Mouse (Mus musculus) liver, embryonic 11.5 days (tissue): ENCODE measurements at regions not wholly inside any gene's neighbourhood (a gene's known extent, or its start where the extent isn't known, plus 50 kb on each side); places are given as distances from the start of the nearest gene placed in this dataset.

ENCODE experiments used
- ATAC-seq: fragments of 200-750 bp; cut with Nextera tagmentation; replicated peaks from 2 replicates; pipeline ENCODE4 v1.8.0; 2017; ENCODE audit warnings: moderate number of reproducible peaks, mild to moderate bottlenecking, moderate TSS enrichment, moderate library complexity; ENCODE audit not compliant: low FRiP score
- DNase-seq: peaks from one replicate; pipeline ENCODE4 v3.0.0-alpha.2; 2017; ENCODE audit warnings: low spot score
- H3K27ac ChIP-seq: fragments of 300-500 bp; sonication (generic); 2 replicates; pipeline ENCODE4 v1.5.1; 2014; ENCODE audit warnings: mild to moderate bottlenecking, low read depth, low read length, control low read depth
- H3K27me3 ChIP-seq: fragments of 300-500 bp; sonication (generic); replicated peaks from 2 replicates; pipeline ENCODE4 v1.6.1; 2014; ENCODE audit warnings: low read length, mixed read lengths; ENCODE audit not compliant: control insufficient read depth, insufficient read depth
- H3K36me3 ChIP-seq: fragments of 300-500 bp; sonication (generic); 2 replicates; pipeline ENCODE4 v1.6.1; 2014; ENCODE audit warnings: mild to moderate bottlenecking, low read length, moderate library complexity, mixed read lengths; ENCODE audit not compliant: control insufficient read depth, insufficient read depth
- H3K4me1 ChIP-seq: fragments of 300-500 bp; sonication (generic); replicated peaks from 2 replicates; pipeline ENCODE4 v1.6.1; 2014; ENCODE audit warnings: low read length, mixed read lengths; ENCODE audit not compliant: control insufficient read depth, insufficient read depth
- H3K4me2 ChIP-seq: fragments of 300-500 bp; sonication (generic); 2 replicates; pipeline ENCODE4 v1.6.1; 2014; ENCODE audit warnings: mild to moderate bottlenecking, control low read depth, moderate library complexity
- H3K4me3 ChIP-seq: fragments of 300-500 bp; sonication (generic); 2 replicates; pipeline ENCODE4 v1.5.1; 2014; ENCODE audit warnings: low read depth, low read length, control low read depth
- H3K9ac ChIP-seq: fragments of 300-500 bp; sonication (generic); 2 replicates; pipeline ENCODE4 v1.6.1; 2014; ENCODE audit warnings: low read depth, low read length, control low read depth
- H3K9me3 ChIP-seq: fragments of 300-500 bp; sonication (generic); 2 replicates; pipeline ENCODE4 v1.6.1; 2016; ENCODE audit warnings: low read length, inconsistent platforms, mixed read lengths; ENCODE audit not compliant: control insufficient read depth
- WGBS: fragments of 180-500 bp; shearing (Covaris S2); extraction: QIAGEN DNeasy Blood & Tissue Kit; methylation state at CpG from one replicate; pipeline ENCODE4 v1.1.7; 2014; 5-methylcytosine and 5-hydroxymethylcytosine counted together

DNA sequence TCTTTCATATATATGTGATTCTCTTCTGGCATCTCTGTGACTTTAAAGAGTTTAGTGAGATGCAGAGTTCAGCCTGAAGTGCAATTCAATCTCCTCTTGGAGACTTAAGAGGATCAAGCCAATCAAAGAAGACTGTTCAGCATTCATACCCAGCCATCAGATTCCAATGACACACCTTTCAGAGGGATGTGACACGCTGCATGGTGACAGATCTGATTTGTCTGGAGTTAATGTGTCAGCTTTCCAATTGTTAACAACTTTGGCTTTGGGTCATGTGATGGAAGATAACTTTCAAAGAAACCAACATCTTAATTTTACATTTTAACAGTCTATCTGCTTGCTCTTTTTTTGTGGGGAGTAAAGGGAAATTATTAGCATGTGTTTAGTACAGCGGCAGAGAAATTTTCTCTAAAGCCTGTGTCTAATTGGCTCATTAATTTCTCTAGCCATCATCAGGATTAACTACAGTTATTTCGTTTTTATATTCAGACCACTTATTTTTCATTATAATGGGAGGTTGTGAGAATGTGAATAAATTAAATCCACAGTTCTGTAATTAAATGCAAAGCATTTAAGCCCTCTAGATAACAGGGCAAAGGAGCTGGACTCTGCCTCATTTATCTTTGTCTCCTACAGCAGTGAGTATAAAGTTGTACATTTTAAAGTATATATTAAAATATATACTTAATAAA lies 108.2 kb upstream of the Adamts5 start:
- no peaks in the 10 kb centered on the region for H3K36me3 ChIP-seq
- H3K9me3 ChIP-seq: no peaks in the 10 kb centered on the region
- H3K9ac ChIP-seq: no peak overlapping the region
- WGBS: 54% methylated on average over 3 of the region's 3 CpGs
- no peaks in the 10 kb centered on the region for H3K4me1 ChIP-seq
- ATAC-seq (no peak), DNase-seq (no peak)
- H3K4me2 ChIP-seq: no peak overlapping the region
- H3K4me3 ChIP-seq: no peak overlapping the region
- H3K27me3 ChIP-seq: no peaks in the 10 kb centered on the region
- H3K27ac ChIP-seq: no peak overlapping the region

DNA sequence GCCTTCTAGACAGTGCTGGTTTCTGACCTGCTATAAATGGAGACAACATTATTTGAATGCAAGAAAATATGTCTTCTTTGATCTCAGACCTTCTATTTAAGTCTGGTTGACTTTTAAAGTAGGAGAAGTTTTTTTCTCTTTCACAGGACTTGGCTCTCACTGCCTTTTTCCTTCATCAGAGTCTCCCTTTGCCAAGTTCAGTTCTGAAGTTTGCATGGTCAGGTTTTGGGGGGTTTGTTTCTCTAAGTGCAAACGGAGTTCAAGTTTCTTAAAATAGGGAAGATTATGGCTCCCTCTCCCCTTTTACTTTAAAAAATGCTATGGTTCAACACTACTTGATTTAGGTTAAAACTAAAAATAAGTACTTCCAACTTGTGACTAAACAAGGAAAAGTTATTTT lies 106.2 kb upstream of the Adamts5 start:
- Histone ChIP-seq H3K36me3 (no peaks in the 10 kb centered on the region), H3K4me2 (no peak overlapping the region), H3K27me3 (no peaks in the 10 kb centered on the region), H3K4me1 (no peaks in the 10 kb centered on the region), H3K9ac (no peak overlapping the region), H3K9me3 (no peaks in the 10 kb centered on the region), H3K4me3 (no peak overlapping the region), H3K27ac (no peak overlapping the region)
- ATAC-seq (no peak), DNase-seq (no peak)
- 84% methylated on average over 1 of the region's 1 CpGs for WGBS

DNA sequence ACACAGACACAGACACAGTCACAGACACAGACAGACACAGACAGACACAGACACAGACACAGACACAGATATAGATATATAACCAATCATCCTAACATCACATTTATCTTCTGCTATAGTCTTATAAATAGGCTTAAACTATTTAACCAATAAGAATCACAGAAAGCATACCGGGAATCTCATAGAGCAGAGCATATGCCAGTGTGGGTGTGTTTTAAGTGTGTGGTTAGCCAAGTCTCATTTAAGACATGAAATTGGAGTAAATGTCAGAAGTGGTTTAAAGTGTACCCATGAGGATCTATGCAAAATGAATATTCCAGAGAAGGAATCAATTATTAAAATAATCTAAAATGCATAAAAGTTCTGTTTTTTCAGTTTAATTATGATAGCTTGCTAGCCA lies 99.2 kb upstream of the Adamts5 start:
- Histone ChIP-seq H3K27ac (no peak overlapping the region), H3K36me3 (no peaks in the 10 kb centered on the region), H3K4me3 (no peak overlapping the region), H3K9ac (no peak overlapping the region), H3K9me3 (no peaks in the 10 kb centered on the region), H3K4me2 (no peak overlapping the region), H3K4me1 (no peaks in the 10 kb centered on the region), H3K27me3 (no peaks in the 10 kb centered on the region)
- ATAC-seq: no peak
- no peak for DNase-seq
- 92% methylated on average over 1 of the region's 1 CpGs for WGBS

DNA sequence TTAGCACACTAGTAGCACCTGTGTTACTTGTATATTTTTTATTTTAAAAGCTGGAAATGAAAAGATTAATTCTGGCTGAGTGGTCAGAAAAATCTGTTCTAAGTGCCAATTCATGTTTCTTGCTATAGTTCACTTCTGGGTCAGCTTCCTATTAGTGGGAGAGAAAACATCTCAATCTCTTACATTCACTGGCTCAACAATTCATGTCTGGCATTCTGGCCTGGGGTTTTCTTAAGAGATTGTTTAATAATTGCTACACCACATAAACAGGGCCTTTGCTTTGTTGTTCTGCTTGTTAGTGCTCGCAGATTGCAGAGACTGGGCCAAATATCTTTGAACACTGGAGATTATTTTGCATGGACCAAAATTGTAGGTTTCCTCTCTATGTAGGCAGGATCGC lies 84.2 kb upstream of the Adamts5 start:
- H3K9ac ChIP-seq: no peak overlapping the region
- H3K4me2 ChIP-seq: no peak overlapping the region
- H3K27me3 ChIP-seq: no peaks in the 10 kb centered on the region
- ATAC-seq: no peak
- no peaks in the 10 kb centered on the region for H3K9me3 ChIP-seq
- no peaks in the 10 kb centered on the region for H3K36me3 ChIP-seq
- H3K4me3 ChIP-seq: no peak overlapping the region
- no peaks in the 10 kb centered on the region for H3K4me1 ChIP-seq
- no peak overlapping the region for H3K27ac ChIP-seq
- no peak for DNase-seq
- WGBS: 74% methylated on average over 2 of the region's 2 CpGs

DNA sequence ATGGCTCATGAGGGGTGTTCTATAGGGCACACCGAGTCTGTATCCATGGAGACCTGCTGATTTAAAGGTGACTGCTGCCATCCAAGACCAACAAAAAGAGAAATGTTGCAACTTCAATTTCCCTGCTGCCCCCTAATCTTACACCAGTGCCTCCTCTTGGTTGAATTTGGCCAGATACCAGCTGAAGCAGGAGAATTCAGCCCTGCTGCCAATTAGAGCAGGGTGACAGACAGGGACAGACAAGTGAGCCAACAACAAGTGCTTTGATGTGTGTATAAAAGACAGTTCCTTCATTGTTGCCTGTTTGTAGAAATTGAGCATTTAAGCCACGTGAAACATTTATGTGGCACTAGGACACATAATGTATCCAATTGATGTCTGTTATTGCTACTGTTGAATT lies 75.5 kb upstream of the Adamts5 start:
- no peak overlapping the region for H3K4me3 ChIP-seq
- H3K27ac ChIP-seq: no peak overlapping the region
- H3K9ac ChIP-seq: no peak overlapping the region
- DNase-seq (no peak), ATAC-seq (no peak)
- H3K4me2 ChIP-seq: no peak overlapping the region
- H3K4me1 ChIP-seq: no peaks in the 10 kb centered on the region
- no peaks in the 10 kb centered on the region for H3K27me3 ChIP-seq
- H3K9me3 ChIP-seq: no peaks in the 10 kb centered on the region
- H3K36me3 ChIP-seq: no peaks in the 10 kb centered on the region
- WGBS: 83% methylated on average over 2 of the region's 2 CpGs

DNA sequence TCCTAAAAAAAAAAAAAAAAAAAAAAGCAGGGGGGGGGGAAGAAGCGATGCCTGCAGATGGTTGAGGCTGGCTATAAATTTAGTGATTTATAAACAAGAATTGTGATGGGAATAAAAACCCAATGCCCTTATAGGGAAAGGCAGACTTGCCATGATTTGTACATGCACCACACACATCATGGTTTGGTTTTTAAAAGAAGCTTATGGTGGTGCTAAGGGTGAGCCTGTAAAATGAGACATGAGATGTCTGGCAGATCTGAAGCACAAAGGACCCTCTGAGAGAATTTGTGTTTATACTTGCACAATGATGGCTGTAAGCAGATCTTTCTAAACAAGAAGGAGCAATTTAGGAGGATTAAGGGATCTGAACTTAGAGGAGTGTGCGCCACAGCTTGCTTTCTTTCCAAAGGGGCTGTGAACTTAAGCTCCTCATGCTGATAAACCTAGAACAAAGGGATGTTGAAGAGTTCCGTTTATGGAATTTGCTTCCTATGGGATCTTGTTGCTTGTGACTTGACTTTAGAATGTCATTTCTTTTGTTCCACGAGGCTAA lies 65.3 kb upstream of the Adamts5 start:
- Histone ChIP-seq H3K27ac (no peak overlapping the region), H3K9ac (no peak overlapping the region), H3K9me3 (no peaks in the 10 kb centered on the region), H3K4me3 (no peak overlapping the region), H3K27me3 (no peaks in the 10 kb centered on the region), H3K4me2 (no peak overlapping the region), H3K36me3 (no peaks in the 10 kb centered on the region), H3K4me1 (no peaks in the 10 kb centered on the region)
- no peak for ATAC-seq
- WGBS: 63% methylated on average over 4 of the region's 4 CpGs
- DNase-seq: no peak

DNA sequence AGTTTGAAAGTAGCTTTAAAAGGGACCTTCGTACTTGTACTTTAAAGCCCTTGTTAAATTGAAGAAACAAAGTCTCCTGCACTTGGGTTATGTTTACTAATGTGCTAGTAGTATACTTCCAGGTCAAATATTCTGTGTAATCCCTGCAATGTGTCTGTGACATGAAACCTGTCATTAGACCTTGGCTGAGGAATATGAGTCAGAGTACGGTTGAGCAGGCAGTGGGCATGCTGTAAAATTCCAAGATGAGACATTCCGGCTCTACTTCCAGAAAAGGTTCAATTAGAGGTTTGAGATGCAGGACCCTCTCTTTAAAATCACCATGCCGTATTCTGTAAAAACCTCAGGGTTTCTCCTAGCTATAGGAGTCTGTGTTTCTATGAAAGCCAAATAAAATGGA lies 64.6 kb upstream of the Adamts5 start:
- no peak for ATAC-seq

DNA sequence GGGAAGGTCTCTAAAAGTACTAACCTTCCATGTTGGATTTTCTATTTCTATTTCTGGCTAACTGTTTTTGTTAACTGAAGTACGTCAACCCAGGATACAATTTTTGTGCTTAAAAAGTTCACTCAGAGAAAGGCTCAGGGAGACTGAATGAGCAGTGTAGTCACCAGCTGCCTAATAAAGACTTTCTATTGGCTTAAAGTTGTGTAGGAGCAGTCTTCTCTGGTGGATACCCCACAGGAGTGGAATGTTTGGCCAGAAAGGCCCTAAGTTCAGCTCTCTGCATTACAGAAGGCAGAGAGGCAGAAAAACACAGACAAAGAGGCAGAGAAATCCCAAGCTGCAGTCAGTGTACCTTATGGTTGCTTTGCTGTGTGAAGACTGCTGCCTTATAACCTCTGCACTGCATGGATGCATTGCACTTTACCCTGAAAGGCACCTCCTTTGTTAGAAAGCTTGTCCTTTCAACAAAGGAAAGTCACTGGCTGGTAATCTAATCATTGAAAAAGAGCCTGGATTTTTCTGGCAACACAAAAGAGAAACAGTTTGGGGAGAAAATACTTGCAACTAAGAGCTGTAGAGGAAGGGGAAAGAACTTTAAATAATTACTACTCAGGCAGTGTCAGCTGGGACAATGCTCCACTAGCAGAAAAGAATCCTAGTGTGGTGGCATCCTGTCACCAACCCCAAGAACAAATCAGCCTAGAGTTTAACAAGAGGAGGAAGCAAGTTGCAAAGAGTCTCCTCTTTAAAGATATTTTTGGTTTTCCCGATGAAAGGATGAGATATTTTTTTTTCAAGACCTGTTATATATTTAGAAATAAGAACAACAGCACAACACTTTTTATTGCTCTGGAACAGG lies 63.0 kb upstream of the Adamts5 start:
- DNase-seq: no peak
- Histone ChIP-seq H3K4me2 (no peak overlapping the region), H3K27ac (no peak overlapping the region), H3K9ac (no peak overlapping the region), H3K4me3 (no peak overlapping the region), H3K27me3 (no peaks in the 10 kb centered on the region), H3K36me3 (no peaks in the 10 kb centered on the region), H3K9me3 (no peaks in the 10 kb centered on the region), H3K4me1 (no peaks in the 10 kb centered on the region)
- 81% methylated on average over 2 of the region's 2 CpGs for WGBS
- ATAC-seq: no peak

More for the DNA sequence above, 64.6 kb upstream of the Adamts5 start:
- WGBS: 78% methylated on average over 4 of the region's 4 CpGs
- H3K4me3 ChIP-seq: no peak overlapping the region
- H3K9ac ChIP-seq: no peak overlapping the region
- H3K9me3 ChIP-seq: no peaks in the 10 kb centered on the region
- no peaks in the 10 kb centered on the region for H3K36me3 ChIP-seq
- no peak overlapping the region for H3K27ac ChIP-seq
- H3K27me3 ChIP-seq: no peaks in the 10 kb centered on the region
- H3K4me1 ChIP-seq: no peaks in the 10 kb centered on the region
- H3K4me2 ChIP-seq: no peak overlapping the region
- no peak for DNase-seq
